Mouse (Mus musculus) neural tube, embryonic 11.5 days (tissue): ENCODE results near the gene Tmem119. TPM values are rescaled to one million over a fixed set of nuclear protein-coding genes. Genes with fewer than 3 reads are reported as not detected.
"Not testable (repeated sequence)": the region's sequence is repeated elsewhere in the genome, so short reads cannot be mapped to it uniquely, and the experiment has no call there.

Experiments
- ATAC-seq: fragments of 200-750 bp; cut with Nextera tagmentation; 2 replicates; pipeline ENCODE4 v1.8.0; 2017; ENCODE audit warnings: moderate number of reproducible peaks, mild to moderate bottlenecking, moderate TSS enrichment, moderate library complexity; ENCODE audit not compliant: insufficient read depth, low FRiP score, low TSS enrichment
- DNase-seq: peaks from one replicate; pipeline ENCODE4 v3.0.0-alpha.2; 2015; ENCODE audit warnings: low spot score
- H3K27ac ChIP-seq: fragments of 300-500 bp; sonication (generic); 2 replicates; pipeline ENCODE4 v1.5.1; 2014; ENCODE audit warnings: low read depth, mild to moderate bottlenecking, low read length
- H3K27me3 ChIP-seq: fragments of 300-500 bp; sonication (generic); 2 replicates; pipeline ENCODE4 v1.6.1; 2014; ENCODE audit warnings: mild to moderate bottlenecking, low read length, mixed read lengths; ENCODE audit not compliant: control insufficient read depth, insufficient read depth
- H3K36me3 ChIP-seq: fragments of 300-500 bp; sonication (generic); 2 replicates; pipeline ENCODE4 v1.6.1; 2014; ENCODE audit warnings: mild to moderate bottlenecking, low read length, moderate library complexity, mixed read lengths; ENCODE audit not compliant: control insufficient read depth, insufficient read depth
- H3K4me1 ChIP-seq: fragments of 300-500 bp; sonication (generic); 2 replicates; pipeline ENCODE4 v1.6.1; 2014; ENCODE audit warnings: low read length, mixed read lengths; ENCODE audit not compliant: control insufficient read depth, insufficient read depth
- H3K4me2 ChIP-seq: fragments of 300-500 bp; sonication (generic); 2 replicates; pipeline ENCODE4 v1.6.1; 2014; ENCODE audit warnings: low read depth, mild to moderate bottlenecking, moderate library complexity
- H3K4me3 ChIP-seq: fragments of 300-500 bp; sonication (generic); 2 replicates; pipeline ENCODE4 v1.5.1; 2014; ENCODE audit warnings: low read depth, low read length
- H3K9ac ChIP-seq: fragments of 300-500 bp; sonication (generic); 2 replicates; pipeline ENCODE4 v1.6.1; 2014; ENCODE audit warnings: mild to moderate bottlenecking, low read length
- H3K9me3 ChIP-seq: fragments of 300-500 bp; sonication (generic); 2 replicates; pipeline ENCODE4 v1.6.1; 2016; ENCODE audit warnings: low read length; ENCODE audit not compliant: control insufficient read depth
- WGBS: fragments of 180-500 bp; shearing (Covaris S2); extraction: QIAGEN DNeasy Blood & Tissue Kit; methylation state at CpG from one replicate; pipeline ENCODE4 v1.1.7; 2014; 5-methylcytosine and 5-hydroxymethylcytosine counted together
- polyA plus RNA-seq: library from polyadenylated mRNA; unstranded; fragments of >200 nt; fragmentation: Nextera tagmentation; extraction: Ambion mirVana; gene quantifications from 2 replicates; pipeline ENCODE4 v1.2.1, GENCODE M21; 2014

Gene Tmem119
- polyA plus RNA-seq, 1 experiment from 2014 or later: 29.3 TPM

DNA sequence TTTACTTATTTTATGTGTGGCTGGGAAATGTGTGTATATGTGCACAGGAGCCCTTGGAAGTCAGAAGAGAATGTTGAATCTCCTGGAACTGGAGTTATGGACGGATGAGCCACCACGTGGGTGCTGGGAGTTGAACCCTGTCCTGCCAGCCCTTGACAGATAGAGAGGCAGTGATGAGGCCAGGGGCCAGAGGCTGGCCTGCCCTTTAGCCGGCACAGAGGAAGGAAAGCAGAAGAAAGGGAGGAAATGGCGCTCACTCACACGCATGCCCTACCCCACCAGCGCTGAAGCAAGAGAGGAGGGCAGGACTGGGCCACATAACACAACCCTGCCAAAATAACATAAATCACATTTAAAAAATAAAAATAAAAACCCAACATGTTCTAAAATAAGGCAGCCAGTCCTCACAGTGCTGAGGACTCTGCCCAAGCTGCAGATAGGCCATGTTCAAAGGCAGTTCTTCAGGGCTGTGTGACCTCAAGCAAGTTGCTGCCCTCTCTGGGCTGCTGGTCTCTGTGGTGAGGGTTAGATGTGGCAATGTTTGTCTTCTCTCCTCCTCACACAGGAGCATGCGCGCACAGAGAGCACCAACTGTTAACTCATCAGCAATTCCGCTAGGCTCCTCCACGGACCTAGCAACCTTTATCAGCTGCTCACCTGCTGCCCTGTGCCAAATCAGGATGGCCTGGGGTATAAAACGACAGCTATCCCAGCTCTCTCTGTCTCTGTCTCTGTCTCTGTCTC, 9.7 kb downstream of the Tmem119 start:
- 69% methylated on average over 11 of the region's 11 CpGs for WGBS
- H3K9me3 ChIP-seq: no peaks in the 10 kb centered on the region
- no peak for ATAC-seq
- no peak overlapping the region for H3K4me2 ChIP-seq
- no peak for DNase-seq
- peaks cover 8% of the 10 kb centered on the region; the same call in 1 of the 2 replicates for H3K4me1 ChIP-seq
- H3K9ac ChIP-seq: no peak overlapping the region
- no peak overlapping the region for H3K4me3 ChIP-seq
- no peaks in the 10 kb centered on the region for H3K36me3 ChIP-seq
- no peak overlapping the region for H3K27ac ChIP-seq
- H3K27me3 ChIP-seq: no peaks in the 10 kb centered on the region

DNA sequence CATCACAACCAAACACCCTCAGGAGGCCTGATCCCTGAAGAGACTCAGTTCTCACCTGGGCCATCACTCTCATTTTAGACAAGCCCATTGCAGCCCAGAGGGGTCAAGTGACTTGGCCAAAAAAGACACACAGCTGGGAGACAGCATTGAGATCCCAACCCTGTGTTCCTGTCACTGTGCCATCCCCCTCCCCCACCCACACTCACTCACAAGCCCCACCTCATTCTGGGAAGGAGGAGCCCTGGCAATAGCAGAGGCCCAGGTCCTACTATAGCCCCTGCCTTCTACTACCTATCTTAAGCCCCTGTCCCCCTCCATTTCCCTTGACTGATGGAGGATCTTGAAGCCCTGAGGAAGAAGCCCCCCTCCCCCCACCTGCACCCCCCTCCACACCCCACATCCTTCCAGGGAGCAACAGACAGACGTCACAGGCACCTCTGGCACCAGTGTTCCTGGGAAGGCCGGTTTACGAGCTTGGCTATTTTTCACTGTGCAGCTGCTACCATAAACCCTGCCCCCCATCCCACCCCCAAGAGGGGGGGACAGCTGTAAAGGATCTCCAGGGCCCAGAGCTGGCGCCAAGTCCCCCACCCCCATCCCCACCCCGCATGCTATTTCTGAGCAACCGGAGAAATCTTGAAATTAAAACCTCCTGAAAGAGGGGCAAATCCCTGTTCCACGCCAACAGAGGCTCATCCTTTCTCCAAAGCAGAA, 11.1 kb downstream of the Tmem119 start:
- WGBS: 15% methylated on average over 7 of the region's 7 CpGs
- H3K27ac ChIP-seq: no peak overlapping the region
- H3K4me3 ChIP-seq: no peak overlapping the region
- H3K36me3 ChIP-seq: no peaks in the 10 kb centered on the region
- H3K9ac ChIP-seq: no peak overlapping the region
- no peak for ATAC-seq
- H3K9me3 ChIP-seq: no peaks in the 10 kb centered on the region
- DNase-seq: peak; percentile 39
- no peak overlapping the region for H3K4me2 ChIP-seq
- peaks cover 7% of the 10 kb centered on the region; the same call in 1 of the 2 replicates for H3K4me1 ChIP-seq
- H3K27me3 ChIP-seq: no peaks in the 10 kb centered on the region

DNA sequence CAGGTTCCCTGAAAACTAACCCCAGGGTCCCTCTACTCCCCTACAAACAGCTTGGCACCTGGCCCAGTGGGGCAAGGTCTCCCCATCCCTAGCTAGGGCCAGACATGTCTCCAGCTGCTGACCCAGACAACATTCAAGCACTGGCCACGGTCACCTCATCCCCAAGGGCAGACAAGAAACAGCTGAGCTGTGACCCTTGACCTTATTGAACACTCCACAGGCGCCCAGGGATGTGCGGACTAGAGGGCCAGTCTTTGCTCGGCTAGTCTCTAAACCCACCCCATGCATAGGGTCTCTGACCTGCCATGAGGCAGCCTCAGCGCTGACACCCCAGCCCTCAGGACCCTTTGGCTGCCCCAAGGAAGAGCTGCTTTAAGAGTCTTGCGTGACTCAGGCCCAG, 11.7 kb downstream of the Tmem119 start:
- H3K27me3 ChIP-seq: no peaks in the 10 kb centered on the region
- H3K36me3 ChIP-seq: no peaks in the 10 kb centered on the region
- H3K27ac ChIP-seq: no peak overlapping the region
- no peak overlapping the region for H3K4me3 ChIP-seq
- peaks cover 7% of the 10 kb centered on the region; the same call in 1 of the 2 replicates for H3K4me1 ChIP-seq
- DNase-seq: no peak
- no peak overlapping the region for H3K4me2 ChIP-seq
- ATAC-seq: no peak
- H3K9ac ChIP-seq: no peak overlapping the region
- 34% methylated on average over 6 of the region's 6 CpGs for WGBS
- no peaks in the 10 kb centered on the region for H3K9me3 ChIP-seq

DNA sequence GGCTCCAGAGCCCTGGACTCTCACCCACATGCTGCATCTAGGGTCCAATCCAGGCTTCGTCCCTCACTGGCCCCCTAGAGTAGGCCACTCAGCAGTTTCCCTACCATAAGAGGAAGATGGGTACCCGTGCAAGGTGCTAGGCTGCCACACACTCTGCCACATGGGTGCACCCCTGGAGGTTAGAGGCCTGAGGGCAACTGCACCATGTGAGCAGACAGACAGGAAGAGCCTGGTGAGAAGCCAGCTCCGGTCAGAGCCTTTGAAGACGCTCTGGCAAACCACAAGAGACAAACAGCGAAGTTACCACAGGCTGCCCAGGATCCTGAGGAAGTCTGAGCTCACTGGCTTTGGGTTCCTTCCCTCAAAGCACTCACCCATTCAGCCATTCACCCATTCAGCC, 13.3 kb downstream of the Tmem119 start:
- no peaks in the 10 kb centered on the region for H3K9me3 ChIP-seq
- DNase-seq: no peak
- ATAC-seq: no peak

DNA sequence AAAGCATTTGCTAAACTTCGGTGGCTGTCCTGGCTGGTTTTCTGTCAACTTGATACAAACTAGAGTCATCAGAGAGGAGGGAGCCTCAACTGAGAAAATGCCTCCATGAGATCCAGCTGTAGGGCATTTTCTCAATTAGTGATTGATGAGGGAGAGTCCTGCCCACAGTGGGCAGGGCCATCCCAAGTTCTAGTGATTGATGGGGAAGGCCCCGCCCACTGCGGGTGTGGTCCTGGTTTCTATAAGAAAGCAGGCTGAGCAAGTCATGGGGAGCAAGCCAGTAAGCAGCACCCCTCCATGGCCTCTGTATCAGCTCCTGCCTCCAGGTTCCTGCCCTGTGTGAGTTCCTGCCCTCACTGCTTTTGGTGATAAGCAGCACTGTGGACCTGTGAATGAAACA, 16.2 kb downstream of the Tmem119 start:
- DNase-seq: peak; percentile 58
- H3K4me2 ChIP-seq, ATAC-seq, H3K36me3 ChIP-seq, H3K9ac ChIP-seq, H3K9me3 ChIP-seq, H3K4me3 ChIP-seq, H3K27me3 ChIP-seq, H3K4me1 ChIP-seq: not testable (repeated sequence)
- WGBS: 23% methylated on average over 3 of the region's 3 CpGs
- H3K27ac ChIP-seq: 0 out of 2 replicates have a peak overlapping the region, but pooled peaks have one; percentile 53

More for the DNA sequence above, 13.3 kb downstream of the Tmem119 start:
- H3K4me3 ChIP-seq: no peak overlapping the region
- no peak overlapping the region for H3K9ac ChIP-seq
- no peaks in the 10 kb centered on the region for H3K36me3 ChIP-seq
- peaks cover 7% of the 10 kb centered on the region; the same call in 1 of the 2 replicates for H3K4me1 ChIP-seq
- H3K4me2 ChIP-seq: no peak overlapping the region
- no peaks in the 10 kb centered on the region for H3K27me3 ChIP-seq
- H3K27ac ChIP-seq: no peak overlapping the region
- 80% methylated on average over 5 of the region's 5 CpGs for WGBS

DNA sequence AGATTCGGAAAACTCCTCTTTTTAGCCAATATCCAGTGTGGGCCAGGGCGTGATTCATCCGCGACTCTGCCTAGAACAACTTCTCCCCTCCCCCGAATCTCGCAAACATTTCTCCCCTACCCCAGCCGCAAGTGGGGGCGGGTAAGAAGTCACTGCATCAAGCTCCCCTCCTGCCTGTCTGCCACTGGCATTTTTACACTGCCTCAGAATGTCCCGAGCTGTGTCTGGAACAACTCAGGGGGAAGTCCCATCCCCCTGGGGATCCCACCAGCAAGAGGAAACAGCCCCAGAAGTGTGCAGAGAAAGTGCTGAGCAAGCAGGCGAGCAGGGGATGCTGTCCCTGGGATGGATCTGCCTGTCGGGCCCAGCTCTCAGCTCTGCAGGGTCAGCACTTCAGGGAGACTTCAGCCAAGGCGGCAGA, 16.7 kb downstream of the Tmem119 start:
- DNase-seq (peak; percentile 30), ATAC-seq (no peak)
- no peak overlapping the region for H3K9ac ChIP-seq
- no peak overlapping the region for H3K4me3 ChIP-seq
- H3K4me2 ChIP-seq: no peak overlapping the region
- H3K36me3 ChIP-seq: no peaks in the 10 kb centered on the region
- 20% methylated on average over 12 of the region's 12 CpGs for WGBS
- H3K4me1 ChIP-seq: peaks cover 2% of the 10 kb centered on the region; the same call in 1 of the 2 replicates
- peak overlapping the region; percentile 53; the same call in 1 of the 2 replicates for H3K27ac ChIP-seq
- H3K9me3 ChIP-seq: no peaks in the 10 kb centered on the region
- H3K27me3 ChIP-seq: no peaks in the 10 kb centered on the region

DNA sequence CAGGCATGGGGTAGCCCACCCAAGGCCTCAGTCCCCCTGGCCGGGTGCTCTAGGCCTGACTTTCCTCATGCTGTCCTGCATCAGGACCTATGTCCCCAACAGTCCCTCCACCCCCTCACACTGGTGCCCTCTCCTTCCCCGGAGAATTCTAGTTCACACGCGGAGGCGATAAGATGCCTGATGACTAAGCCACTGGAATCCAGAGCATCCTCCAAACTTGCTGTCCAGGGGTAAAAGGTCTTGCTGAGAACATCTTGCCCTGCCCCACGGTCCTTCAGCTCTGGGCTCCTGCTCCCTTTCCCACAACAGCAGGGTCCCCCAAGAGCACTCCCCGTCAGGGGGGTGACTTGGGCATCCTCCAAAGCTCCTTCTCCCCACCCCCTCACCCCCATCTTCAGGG, 17.7 kb downstream of the Tmem119 start:
- DNase-seq (no peak), ATAC-seq (no peak)
- Histone ChIP-seq H3K4me3 (no peak overlapping the region), H3K4me1 (no peaks in the 10 kb centered on the region), H3K9me3 (no peaks in the 10 kb centered on the region), H3K27ac (no peak overlapping the region), H3K4me2 (no peak overlapping the region), H3K36me3 (no peaks in the 10 kb centered on the region), H3K27me3 (no peaks in the 10 kb centered on the region), H3K9ac (no peak overlapping the region)
- WGBS: 88% methylated on average over 7 of the region's 7 CpGs

DNA sequence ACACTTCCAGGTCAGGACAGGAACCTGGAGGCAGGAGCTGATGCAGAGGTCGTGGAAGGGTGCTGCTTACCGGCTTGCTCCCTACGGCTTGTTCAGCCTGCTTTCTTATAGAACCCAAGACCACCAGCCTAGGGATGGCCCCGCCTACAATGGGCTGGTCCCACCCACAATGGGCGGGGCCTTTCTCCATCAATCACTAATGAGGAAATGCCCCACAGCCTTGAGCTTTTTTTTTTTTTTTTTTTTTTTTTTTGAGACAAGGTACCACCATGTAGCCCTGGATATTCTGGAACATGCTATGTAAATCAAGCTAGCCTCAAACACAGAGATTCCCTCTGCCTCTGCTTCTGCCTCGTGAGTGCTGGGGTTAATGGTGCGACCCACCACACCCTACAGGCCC, 18.4 kb downstream of the Tmem119 start:
- H3K27ac ChIP-seq: no peak overlapping the region
- H3K27me3 ChIP-seq: no peaks in the 10 kb centered on the region
- no peaks in the 10 kb centered on the region for H3K9me3 ChIP-seq
- H3K9ac ChIP-seq: no peak overlapping the region
- H3K4me1 ChIP-seq: no peaks in the 10 kb centered on the region
- DNase-seq (no peak), ATAC-seq (no peak)
- H3K4me2 ChIP-seq: no peak overlapping the region
- 83% methylated on average over 7 of the region's 7 CpGs for WGBS
- H3K36me3 ChIP-seq: peaks cover 3% of the 10 kb centered on the region; the same call in 1 of the 2 replicates
- no peak overlapping the region for H3K4me3 ChIP-seq
